In the genomic region with DNA sequence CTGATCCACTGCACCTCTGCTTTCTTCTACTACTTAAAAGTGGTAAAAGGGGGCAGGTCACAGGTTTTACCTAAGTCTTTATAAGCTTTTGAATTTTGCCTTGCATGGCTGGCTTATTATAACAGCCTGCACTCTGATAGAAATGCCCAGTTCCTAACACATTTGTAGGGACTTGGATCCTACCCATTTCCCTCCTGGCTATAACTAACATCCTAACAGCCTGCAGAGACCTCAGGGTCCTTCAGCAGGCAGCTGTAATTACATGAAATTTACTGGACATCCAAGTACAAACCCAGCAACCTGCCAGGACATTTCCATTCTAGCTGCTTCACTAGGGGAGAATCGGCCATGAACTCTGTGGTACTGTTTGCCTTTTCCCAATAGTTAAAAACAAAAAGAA, we compare ENCODE assay signal across 21 mouse cellular contexts.
"Had no signal": no experiment of that assay in that cellular context is flagged by ENCODE, and none has a peak within 500 bp of the region (broad histone marks: within the 10 kb centered on the region; RNA-seq: fewer than 3 reads in every experiment).

No protein-coding gene starts in this region.

- H3K4me3 ChIP-seq: left cerebral cortex, adult 2 months; lung, embryonic 15.5 days; megakaryocyte, embryonic 14.5 days; midbrain, embryonic 10.5 days; midbrain, embryonic 13.5 days; myocyte; neural tube, embryonic 13.5 days; stomach, embryonic 15.5 days had no signal

- H3K4me1 ChIP-seq: lung, embryonic 15.5 days; midbrain, embryonic 13.5 days; neural tube, embryonic 13.5 days; stomach, embryonic 15.5 days had no signal

- DNase-seq: kidney, postnatal 10 days; kidney, postnatal 36 days; layer of hippocampus, postnatal 36 days; lung, adult 18-20 months; lung, postnatal 10 days; lung, postnatal 36 days; retina, postnatal 1 day; right cerebral cortex, postnatal 25 days; spleen, adult 18-20 months; thymus, postnatal 36 days had no signal

- H3K4me2 ChIP-seq: liver, embryonic 11.5 days; lung, embryonic 15.5 days; midbrain, embryonic 13.5 days; neural tube, embryonic 13.5 days; stomach, embryonic 15.5 days had no signal

- ATAC-seq: midbrain, embryonic 13.5 days; midbrain, embryonic 16.5 days had no signal

- H3K9me3 ChIP-seq: lung, embryonic 15.5 days; megakaryocyte, embryonic 14.5 days; midbrain, embryonic 10.5 days; midbrain, embryonic 13.5 days; neural tube, embryonic 13.5 days; stomach, embryonic 15.5 days had no signal

- H3K36me3 ChIP-seq: lung, embryonic 15.5 days; midbrain, embryonic 10.5 days; midbrain, embryonic 13.5 days; neural tube, embryonic 13.5 days; stomach, embryonic 15.5 days had no signal

- H3K9ac ChIP-seq: liver, embryonic 14.5 days; lung, embryonic 15.5 days; midbrain, embryonic 13.5 days; neural tube, embryonic 13.5 days; stomach, embryonic 15.5 days had no signal

- H3K27me3 ChIP-seq: lung, embryonic 15.5 days; megakaryocyte, embryonic 14.5 days; midbrain, embryonic 13.5 days; neural tube, embryonic 13.5 days; stomach, embryonic 15.5 days had no signal

- H3K27ac ChIP-seq: left cerebral cortex, adult 2 months; liver, embryonic 14.5 days; lung, embryonic 15.5 days; midbrain, embryonic 10.5 days; midbrain, embryonic 13.5 days; neural tube, embryonic 13.5 days; stomach, embryonic 15.5 days had no signal
